Mouse (Mus musculus) liver, adult 2 months (tissue): ENCODE measurements around the gene Hist1h2bb. TPM values are rescaled to one million over a fixed set of nuclear protein-coding genes. Genes with fewer than 3 reads are reported as not detected.

ENCODE experiments used
- DNase-seq: peaks from one replicate; pipeline ENCODE4 v3.0.0-alpha.2; 2011; ENCODE audit warnings: low read depth, low spot score; ENCODE audit errors: extremely low read depth
- H3K27ac ChIP-seq: fragments of 200-500 bp; replicated peaks from 2 replicates; pipeline ENCODE4 v1.5.1; 2012; ENCODE audit warnings: low read depth, mild to moderate bottlenecking, control low read depth, inconsistent platforms, low read length; ENCODE audit not compliant: insufficient read depth
- H3K27me3 ChIP-seq: fragments of 200-500 bp; 2 replicates; pipeline ENCODE4 v1.6.1; 2012; ENCODE audit warnings: mild to moderate bottlenecking, moderate library complexity, low read length, inconsistent platforms; ENCODE audit not compliant: control insufficient read depth, insufficient read depth
- H3K36me3 ChIP-seq: fragments of 200-500 bp; 2 replicates; pipeline ENCODE4 v1.6.1; 2012; ENCODE audit warnings: low read length, inconsistent platforms; ENCODE audit not compliant: control insufficient read depth, insufficient read depth
- H3K4me1 ChIP-seq: fragments of 200-500 bp; 2 replicates; pipeline ENCODE4 v1.6.1; 2011; ENCODE audit warnings: low read length; ENCODE audit not compliant: control insufficient read depth, insufficient read depth
- H3K4me3 ChIP-seq: fragments of 200-500 bp; 2 replicates; pipeline ENCODE4 v1.5.1; 2011; ENCODE audit warnings: low read depth, mild to moderate bottlenecking, control low read depth, low read length, moderate library complexity; ENCODE audit not compliant: insufficient read depth
- H3K79me2 ChIP-seq: fragments of 200-500 bp; 2 replicates; pipeline ENCODE4 v1.6.1; 2012; ENCODE audit warnings: inconsistent platforms, mild to moderate bottlenecking, low read length, moderate library complexity; ENCODE audit not compliant: control insufficient read depth, insufficient read depth
- H3K9ac ChIP-seq: fragments of 200-500 bp; 2 replicates; pipeline ENCODE4 v1.6.1; 2012; ENCODE audit warnings: low read depth, mild to moderate bottlenecking, control low read depth, inconsistent platforms, low read length
- CTCF ChIP-seq: fragments of 200-500 bp; IDR thresholded peaks from 2 replicates; pipeline ENCODE4 v1.5.1; 2011; ENCODE audit warnings: low read depth, low read length, control low read depth
- POLR2A ChIP-seq: fragments of 200-500 bp; IDR thresholded peaks from 2 replicates; pipeline ENCODE4 v1.6.1; 2011; ENCODE audit warnings: low read length, control low read depth; ENCODE audit not compliant: insufficient read depth; ENCODE audit errors: extremely low read depth
- WGBS: fragments of 180-500 bp; shearing (Covaris S2); methylation state at CpG from one replicate; pipeline ENCODE4 v1.1.7; 2018; 5-methylcytosine and 5-hydroxymethylcytosine counted together
- polyA plus RNA-seq: library from polyadenylated mRNA; depleted of rRNA; stranded (reverse); fragments of >200 nt; gene quantifications from 2 replicates; pipeline ENCODE4 v1.2.3, GENCODE M21; 2012; rRNA removed
- total RNA-seq: library from RNA; depleted of rRNA; stranded (reverse); fragments of >200 nt; gene quantifications from 2 replicates; pipeline ENCODE4 v1.2.3, GENCODE M21; 2014; rRNA removed

The Hist1h2bb gene
- total and polyA plus RNA-seq, 2 experiments = 0.55 to 41.9 TPM

DNA sequence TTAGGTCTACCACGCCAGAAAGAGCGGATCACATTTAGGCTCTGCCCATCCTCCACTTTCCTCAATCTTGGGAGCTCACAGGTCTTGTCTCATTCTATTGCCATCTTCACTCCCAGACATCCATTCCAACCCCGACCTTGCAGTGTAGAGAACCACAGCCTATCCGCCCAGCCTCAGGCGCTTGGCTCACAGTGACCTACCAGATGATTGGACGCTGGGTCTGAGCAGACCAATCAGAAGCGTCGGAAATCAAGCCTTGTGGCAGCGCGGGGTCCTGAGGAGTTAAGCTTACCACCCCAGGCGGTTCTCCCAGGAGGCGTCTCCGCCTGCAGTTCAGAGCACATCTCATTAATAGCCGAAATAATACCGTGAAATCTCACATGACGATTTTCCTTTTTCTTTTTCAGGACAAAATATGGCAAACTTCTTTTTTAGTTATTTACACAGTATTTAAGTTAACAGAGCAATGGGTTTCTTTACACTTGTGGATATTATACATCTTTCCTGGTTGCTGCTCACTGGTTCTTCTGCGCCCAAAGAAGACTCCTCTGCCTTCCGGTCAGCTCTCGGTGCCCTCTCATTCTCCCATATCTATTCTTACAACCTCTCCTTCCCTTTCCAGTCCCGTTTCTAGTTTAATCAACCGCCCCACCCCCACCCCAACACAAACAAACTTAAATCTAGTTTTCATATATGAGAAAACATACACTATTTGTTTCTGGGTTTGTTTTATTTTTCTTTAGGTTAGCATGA lies 26.2 kb downstream of the Hist1h2bb start:
- no peak overlapping the region for H3K27ac ChIP-seq
- no peak overlapping the region for H3K9ac ChIP-seq
- no peak overlapping the region for H3K4me3 ChIP-seq
- no peaks in the 10 kb centered on the region for H3K27me3 ChIP-seq
- TF ChIP-seq POLR2A = no peak
- no peak for TF ChIP-seq CTCF
- no peak for DNase-seq
- H3K36me3 ChIP-seq = no peaks in the 10 kb centered on the region
- WGBS = 36% methylated on average over 21 of the region's 21 CpGs
- no peaks in the 10 kb centered on the region for H3K79me2 ChIP-seq
- H3K4me1 ChIP-seq = no peaks in the 10 kb centered on the region

DNA sequence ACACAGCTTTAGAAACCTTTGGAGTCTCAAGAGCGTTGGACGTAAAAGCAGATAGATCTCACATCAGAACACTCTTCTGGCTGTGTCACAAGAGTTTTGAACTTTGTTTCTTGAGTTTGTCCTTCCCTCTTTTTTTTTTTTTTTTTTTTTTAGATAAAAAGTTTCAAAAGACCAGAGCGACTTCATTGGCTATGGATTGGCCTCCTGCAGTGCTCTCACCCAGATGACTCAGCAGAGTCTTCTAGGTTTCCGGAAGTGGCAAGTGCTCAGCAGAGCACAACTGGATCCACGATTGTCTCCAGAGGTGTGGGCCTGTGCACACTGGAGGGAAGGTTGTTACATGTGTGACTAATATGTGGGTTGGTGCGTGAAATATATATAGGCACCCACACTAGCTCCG lies 31.8 kb downstream of the Hist1h2bb start:
- H3K4me1 ChIP-seq = peaks cover 4% of the 10 kb centered on the region; the same call in 1 of the 2 replicates
- H3K27me3 ChIP-seq = no peaks in the 10 kb centered on the region
- no peak overlapping the region for H3K9ac ChIP-seq
- no peak overlapping the region for H3K4me3 ChIP-seq
- DNase-seq = peak; percentile 85
- no peak for TF ChIP-seq CTCF
- no peak overlapping the region for H3K27ac ChIP-seq
- 59% methylated on average over 7 of the region's 7 CpGs for WGBS
- no peaks in the 10 kb centered on the region for H3K36me3 ChIP-seq
- H3K79me2 ChIP-seq = no peaks in the 10 kb centered on the region

GRCm38 (mm10) chr13:23779025-23779424 lies 32.5 kb downstream of the Hist1h2bb start:
- Histone ChIP-seq H3K27me3 (no peaks in the 10 kb centered on the region), H3K4me1 (peaks cover 4% of the 10 kb centered on the region; the same call in 1 of the 2 replicates), H3K36me3 (no peaks in the 10 kb centered on the region), H3K4me3 (no peak overlapping the region), H3K27ac (no peak overlapping the region), H3K79me2 (no peaks in the 10 kb centered on the region), H3K9ac (no peak overlapping the region)
- WGBS = 89% methylated on average over 4 of the region's 4 CpGs
- TF ChIP-seq POLR2A = no peak
- no peak for TF ChIP-seq CTCF
- DNase-seq = no peak

- Histone ChIP-seq H3K79me2 (no peaks in the 10 kb centered on the region), H3K9ac (no peak overlapping the region; the same call in 1 of the 2 replicates), H3K27me3 (no peaks in the 10 kb centered on the region), H3K4me1 (no peaks in the 10 kb centered on the region; the same call in 1 of the 2 replicates), H3K4me3 (no peak overlapping the region), H3K36me3 (no peaks in the 10 kb centered on the region), H3K27ac (no peak overlapping the region)
- TF ChIP-seq POLR2A (no peak), CTCF (peak; percentile 50)
- DNase-seq = peak; percentile 79
- WGBS = 10% methylated on average over 2 of the region's 2 CpGs
Observed at GRCm38 (mm10) chr13:23792520-23792919, 46.0 kb downstream of the Hist1h2bb start.

Other genes starting within 250 kb of the Hist1h2bb start
Only the 30 nearest of the 37 such genes appear.
- gene Hist1h1d, start 193.5 kb upstream of the Hist1h2bb start, total RNA-seq = 2.5 and 3.0 TPM in 2 replicates
- 0.02 and 0.12 TPM in 2 replicates for gene Hist1h1d, start 193.5 kb upstream of the Hist1h2bb start, polyA plus RNA-seq
- 19.9 and 26.8 TPM in 2 replicates for gene Hist1h3e, start 184.4 kb upstream of the Hist1h2bb start, total RNA-seq
- 2.1 and 2.6 TPM in 2 replicates for gene Hist1h3e, start 184.4 kb upstream of the Hist1h2bb start, polyA plus RNA-seq
- 2.8 and 6.6 TPM in 2 replicates for gene Hist1h2ae, start 175.5 kb upstream of the Hist1h2bb start, total RNA-seq
- gene Hist1h2ae, start 175.5 kb upstream of the Hist1h2bb start, polyA plus RNA-seq = 0.57 TPM in 2 replicates
- gene Hist1h2bg, start 175.3 kb upstream of the Hist1h2bb start, total RNA-seq = 37.2 and 44.6 TPM in 2 replicates
- 4.0 and 4.4 TPM in 2 replicates for gene Hist1h2bg, start 175.3 kb upstream of the Hist1h2bb start, polyA plus RNA-seq
- 4.6 and 5.4 TPM in 2 replicates for gene Hist1h2bf, start 172.5 kb upstream of the Hist1h2bb start, total RNA-seq
- gene Hist1h2bf, start 172.5 kb upstream of the Hist1h2bb start, polyA plus RNA-seq = 0.39 TPM in 1 of 2 replicates, not detected in the other
- 5.4 and 11.5 TPM in 2 replicates for gene Hist1h2ad, start 172.4 kb upstream of the Hist1h2bb start, total RNA-seq
- 1.1 TPM in 1 of 2 replicates, not detected in the other for gene Hist1h2ad, start 172.4 kb upstream of the Hist1h2bb start, polyA plus RNA-seq
- 3.4 and 5.9 TPM in 2 replicates for gene Hist1h3d, start 171.0 kb upstream of the Hist1h2bb start, total RNA-seq
- gene Hist1h3d, start 171.0 kb upstream of the Hist1h2bb start, polyA plus RNA-seq = 0.48 and 0.87 TPM in 2 replicates
- gene Hist1h4d, start 165.1 kb upstream of the Hist1h2bb start, total RNA-seq = 162 and 174 TPM in 2 replicates
- 2.1 and 2.8 TPM in 2 replicates for gene Hist1h4d, start 165.1 kb upstream of the Hist1h2bb start, polyA plus RNA-seq
- 5.4 and 6.6 TPM in 2 replicates for gene Hist1h2be, start 125.6 kb upstream of the Hist1h2bb start, total RNA-seq
- 0.28 and 0.60 TPM in 2 replicates for gene Hist1h2be, start 125.6 kb upstream of the Hist1h2bb start, polyA plus RNA-seq
- gene Hist1h1e, start 124.2 kb upstream of the Hist1h2bb start, total RNA-seq = 22.0 and 27.0 TPM in 2 replicates
- gene Hist1h1e, start 124.2 kb upstream of the Hist1h2bb start, polyA plus RNA-seq = 0.73 and 0.77 TPM in 2 replicates
- 4.9 and 6.2 TPM in 2 replicates for gene Hist1h2ac, start 62.8 kb upstream of the Hist1h2bb start, total RNA-seq
- gene Hist1h2ac, start 62.8 kb upstream of the Hist1h2bb start, polyA plus RNA-seq = 0.12 and 0.22 TPM in 2 replicates
- 228 and 265 TPM in 2 replicates for gene Hist1h2bc, start 62.5 kb upstream of the Hist1h2bb start, total RNA-seq
- gene Hist1h2bc, start 62.5 kb upstream of the Hist1h2bb start, polyA plus RNA-seq = 312 and 443 TPM in 2 replicates
- not detected in 2 replicates for gene Hist1h1t, start 50.9 kb upstream of the Hist1h2bb start, total RNA-seq
- not detected in 2 replicates for gene Hist1h1t, start 50.9 kb upstream of the Hist1h2bb start, polyA plus RNA-seq
- 190 and 256 TPM in 2 replicates for gene Hist1h4c, start 48.3 kb upstream of the Hist1h2bb start, total RNA-seq
- gene Hist1h4c, start 48.3 kb upstream of the Hist1h2bb start, polyA plus RNA-seq = 0.95 and 3.1 TPM in 2 replicates
- 30.4 and 35.3 TPM in 2 replicates for gene Hfe, start 35.9 kb upstream of the Hist1h2bb start, total RNA-seq
- 32.6 and 40.9 TPM in 2 replicates for gene Hfe, start 35.9 kb upstream of the Hist1h2bb start, polyA plus RNA-seq
- 43.6 and 68.1 TPM in 2 replicates for gene Hist1h1c, start 7.9 kb upstream of the Hist1h2bb start, total RNA-seq
- 20.9 and 31.6 TPM in 2 replicates for gene Hist1h1c, start 7.9 kb upstream of the Hist1h2bb start, polyA plus RNA-seq
- gene Hist1h3c, start 1.1 kb upstream of the Hist1h2bb start, total RNA-seq = 8.0 and 24.1 TPM in 2 replicates
- gene Hist1h3c, start 1.1 kb upstream of the Hist1h2bb start, polyA plus RNA-seq = 0.20 and 0.27 TPM in 2 replicates
- gene Hist1h2ab, start 4.4 kb downstream of the Hist1h2bb start, total RNA-seq = 19.4 and 55.8 TPM in 2 replicates
- 0.45 and 1.0 TPM in 2 replicates for gene Hist1h2ab, start 4.4 kb downstream of the Hist1h2bb start, polyA plus RNA-seq
- 15.2 and 31.1 TPM in 2 replicates for gene Hist1h3b, start 5.5 kb downstream of the Hist1h2bb start, total RNA-seq
- gene Hist1h3b, start 5.5 kb downstream of the Hist1h2bb start, polyA plus RNA-seq = 0.23 and 0.58 TPM in 2 replicates
- 62.4 and 63.4 TPM in 2 replicates for gene Hist1h4b, start 10.3 kb downstream of the Hist1h2bb start, total RNA-seq
- 1.2 TPM in 1 of 2 replicates, not detected in the other for gene Hist1h4b, start 10.3 kb downstream of the Hist1h2bb start, polyA plus RNA-seq
- 21.0 and 54.0 TPM in 2 replicates for gene Hist1h4a, start 14.5 kb downstream of the Hist1h2bb start, total RNA-seq
- gene Hist1h4a, start 14.5 kb downstream of the Hist1h2bb start, polyA plus RNA-seq = 0.76 TPM in 1 of 2 replicates, not detected in the other
- 18.3 and 43.5 TPM in 2 replicates for gene Hist1h3a, start 15.7 kb downstream of the Hist1h2bb start, total RNA-seq
- gene Hist1h3a, start 15.7 kb downstream of the Hist1h2bb start, polyA plus RNA-seq = 2.0 TPM in 2 replicates
- gene Hist1h1a, start 16.9 kb downstream of the Hist1h2bb start, total RNA-seq = 5.6 and 6.2 TPM in 2 replicates
- gene Hist1h1a, start 16.9 kb downstream of the Hist1h2bb start, polyA plus RNA-seq = 0.12 TPM in 1 of 2 replicates, not detected in the other
- not detected in 2 replicates for gene Trim38, start 23.2 kb downstream of the Hist1h2bb start, total RNA-seq
- not detected in 2 replicates for gene Trim38, start 23.2 kb downstream of the Hist1h2bb start, polyA plus RNA-seq
- gene Slc17a2, start 60.3 kb downstream of the Hist1h2bb start, total RNA-seq = 175 and 208 TPM in 2 replicates
- gene Slc17a2, start 60.3 kb downstream of the Hist1h2bb start, polyA plus RNA-seq = 144 and 189 TPM in 2 replicates
- 32.8 and 38.1 TPM in 2 replicates for gene Slc17a3, start 92.7 kb downstream of the Hist1h2bb start, total RNA-seq
- gene Slc17a3, start 92.7 kb downstream of the Hist1h2bb start, polyA plus RNA-seq = 34.5 and 39.7 TPM in 2 replicates
- 13.3 and 20.1 TPM in 2 replicates for gene Slc17a1, start 121.0 kb downstream of the Hist1h2bb start, total RNA-seq
- 12.9 and 14.5 TPM in 2 replicates for gene Slc17a1, start 121.0 kb downstream of the Hist1h2bb start, polyA plus RNA-seq
- 22.4 and 27.4 TPM in 2 replicates for gene Slc17a4, start 168.3 kb downstream of the Hist1h2bb start, total RNA-seq
- 52.0 and 60.3 TPM in 2 replicates for gene Slc17a4, start 168.3 kb downstream of the Hist1h2bb start, polyA plus RNA-seq
- gene Hist1h2ba, start 187.4 kb downstream of the Hist1h2bb start, total RNA-seq = not detected in 2 replicates
- gene Hist1h2ba, start 187.4 kb downstream of the Hist1h2bb start, polyA plus RNA-seq = not detected in 2 replicates
- not detected in 2 replicates for gene Hist1h2aa, start 187.7 kb downstream of the Hist1h2bb start, total RNA-seq
- gene Hist1h2aa, start 187.7 kb downstream of the Hist1h2bb start, polyA plus RNA-seq = not detected in 2 replicates